Mouse (Mus musculus) cerebellum, adult 8-10 months (tissue): ENCODE measurements around the gene Adgrl3.

Source experiments
- DNase-seq: peaks from one replicate; pipeline ENCODE4 v3.0.0; 2022

Gene Adgrl3

DNA sequence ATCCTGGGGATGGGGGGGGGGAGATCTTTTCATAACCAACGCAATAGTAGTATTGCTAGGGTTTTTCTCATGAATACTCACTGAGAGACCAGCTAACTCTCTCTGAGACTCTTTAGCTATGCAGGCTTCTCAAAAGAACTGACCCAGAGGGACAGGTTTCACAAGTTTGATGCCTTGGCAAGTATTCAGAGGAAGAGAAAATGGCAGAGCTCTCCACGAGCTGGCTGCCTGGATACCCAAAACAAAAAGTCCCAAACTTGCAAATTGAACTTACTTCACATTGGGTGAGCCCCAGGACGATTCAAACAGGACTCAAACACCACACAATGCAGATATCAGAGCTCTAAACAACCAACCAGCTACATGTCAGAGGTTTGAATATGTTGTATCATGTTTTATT lies 563.5 kb downstream of the Adgrl3 start:
- DNase-seq = no peak

DNA sequence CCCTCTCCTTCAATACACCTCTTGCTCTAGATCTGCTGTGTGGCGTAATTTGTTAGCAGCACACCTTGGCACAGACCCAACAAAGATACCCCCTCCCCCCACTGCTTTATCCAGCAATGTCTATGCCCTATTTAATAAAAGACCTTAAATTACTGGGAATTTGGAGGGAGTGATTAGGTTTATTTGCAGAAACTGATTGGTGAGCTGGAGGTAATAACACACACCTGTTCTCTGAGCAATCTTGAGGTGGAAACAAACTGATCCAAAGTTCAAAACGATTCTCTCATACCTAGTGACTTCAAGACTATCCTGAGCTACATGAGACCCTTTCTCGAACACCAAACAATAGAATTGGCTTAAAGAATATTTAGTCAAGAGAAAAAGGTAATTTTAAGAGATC lies 565.0 kb downstream of the Adgrl3 start:
- DNase-seq = no peak

DNA sequence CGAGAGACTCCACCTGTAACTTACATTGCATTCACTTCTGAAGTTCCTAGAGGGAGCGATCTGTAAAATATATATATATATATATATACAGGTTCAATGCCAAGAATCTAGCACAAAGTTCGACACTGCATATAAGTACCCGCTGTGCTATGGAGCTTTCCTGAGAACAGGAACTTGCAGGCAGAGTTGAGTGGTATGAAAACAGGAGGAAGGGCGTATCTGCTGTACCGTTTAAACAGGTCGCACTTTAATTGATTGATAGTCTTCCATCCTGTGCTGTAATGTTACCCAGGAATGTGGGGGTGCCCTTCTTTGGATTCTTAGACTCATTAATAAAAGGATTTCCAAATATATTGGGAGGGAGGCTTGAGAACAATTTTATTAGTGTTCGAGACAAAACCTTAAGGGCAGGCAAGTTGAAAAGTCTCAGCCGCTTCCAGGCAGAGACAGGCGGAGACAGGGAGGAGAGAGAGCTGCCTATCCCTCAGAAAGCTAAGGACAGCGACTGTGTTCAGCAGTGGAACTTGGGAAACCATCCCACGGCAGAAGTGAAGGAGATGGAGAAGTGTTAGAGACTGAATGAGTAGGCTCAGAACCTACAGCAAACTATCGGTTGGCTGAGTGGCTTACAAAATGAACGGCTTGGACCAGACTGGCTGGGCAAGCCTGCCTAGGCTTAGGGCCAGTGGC lies 570.2 kb downstream of the Adgrl3 start:
- no peak for DNase-seq

DNA sequence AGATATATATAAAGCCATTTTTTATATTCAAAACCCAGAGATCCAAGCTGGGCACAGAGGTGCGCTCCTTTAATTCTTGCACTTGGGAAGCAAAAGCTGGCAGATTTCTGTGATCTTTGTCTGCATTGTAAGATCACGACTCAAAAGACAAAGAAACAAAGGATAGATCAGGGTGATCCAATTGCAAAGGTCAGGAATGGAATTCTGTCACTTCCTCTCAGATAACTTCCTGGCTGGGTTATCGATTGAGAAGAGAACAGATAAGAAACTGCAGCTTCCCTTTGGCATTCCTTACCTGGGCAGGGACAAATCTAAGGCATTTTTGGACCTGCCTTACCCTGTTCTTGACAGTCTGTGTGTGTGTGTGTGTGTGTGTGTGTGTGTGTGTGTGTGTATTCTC lies 571.5 kb downstream of the Adgrl3 start:
- no peak for DNase-seq

DNA sequence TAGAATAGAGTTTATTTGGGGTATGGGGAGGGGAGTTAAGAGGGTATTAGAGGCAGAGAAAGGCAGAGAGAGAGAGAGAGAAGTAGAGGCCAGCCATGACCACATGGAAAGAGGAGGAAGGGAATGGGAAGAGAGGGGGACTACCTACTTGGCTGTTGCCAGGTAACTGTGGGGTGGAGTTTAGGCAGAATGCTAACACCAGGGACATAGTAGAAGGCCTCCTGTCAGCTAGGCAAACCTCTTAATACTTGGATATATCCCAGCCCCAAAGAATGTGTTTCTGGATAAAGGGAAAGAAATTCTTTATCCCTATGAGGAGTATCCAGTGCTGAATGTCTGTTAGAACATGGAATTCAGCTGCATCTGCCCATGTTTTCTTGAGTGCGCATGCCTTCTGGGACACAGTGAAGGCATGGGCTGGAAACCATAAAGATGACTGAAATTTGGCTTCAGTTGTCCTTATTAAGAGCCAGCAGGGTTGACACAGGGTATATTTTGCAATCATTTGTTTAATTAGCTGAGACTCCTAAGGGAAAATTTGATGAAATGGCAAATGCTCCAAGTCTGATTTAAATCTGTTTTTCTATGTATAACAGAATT lies 573.6 kb downstream of the Adgrl3 start:
- no peak for DNase-seq

DNA sequence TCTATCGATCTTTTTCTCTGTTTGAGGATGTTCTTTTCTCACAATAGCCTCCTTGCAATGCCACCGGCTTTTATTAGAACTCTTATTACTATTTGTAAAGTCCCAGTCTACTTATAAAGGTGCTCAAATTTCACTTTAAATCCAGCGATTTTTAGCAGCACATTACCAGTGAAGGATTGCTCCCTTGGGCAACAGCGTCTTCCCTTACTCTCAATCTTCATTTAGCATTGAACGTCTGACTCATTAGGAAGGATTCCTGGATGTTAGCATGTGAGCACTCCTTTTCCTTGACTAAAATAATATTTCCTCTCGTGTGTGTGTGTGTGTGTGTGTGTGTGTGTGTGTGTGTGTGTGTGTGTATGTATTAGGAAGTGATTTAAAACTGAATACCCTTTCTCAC lies 578.1 kb downstream of the Adgrl3 start:
- no peak for DNase-seq

DNA sequence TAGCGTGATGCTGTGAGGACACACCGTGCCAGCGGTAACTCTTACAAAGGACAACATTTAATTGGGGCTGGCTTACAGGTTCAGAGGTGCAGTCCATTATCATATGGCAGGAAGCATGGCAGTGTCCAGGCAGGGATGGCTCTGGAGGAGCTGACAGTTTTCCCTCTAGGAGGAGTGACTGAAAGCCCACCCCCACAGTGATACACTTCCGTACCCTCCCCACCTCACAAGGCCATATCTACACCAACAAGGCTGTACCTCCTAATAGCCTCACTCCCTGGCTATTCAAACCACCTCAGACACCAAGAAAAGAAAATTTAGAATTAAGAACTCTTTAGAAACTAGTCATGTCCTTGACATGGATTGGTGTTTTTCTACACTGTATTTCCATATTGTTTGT lies 583.0 kb downstream of the Adgrl3 start:
- no peak for DNase-seq

DNA sequence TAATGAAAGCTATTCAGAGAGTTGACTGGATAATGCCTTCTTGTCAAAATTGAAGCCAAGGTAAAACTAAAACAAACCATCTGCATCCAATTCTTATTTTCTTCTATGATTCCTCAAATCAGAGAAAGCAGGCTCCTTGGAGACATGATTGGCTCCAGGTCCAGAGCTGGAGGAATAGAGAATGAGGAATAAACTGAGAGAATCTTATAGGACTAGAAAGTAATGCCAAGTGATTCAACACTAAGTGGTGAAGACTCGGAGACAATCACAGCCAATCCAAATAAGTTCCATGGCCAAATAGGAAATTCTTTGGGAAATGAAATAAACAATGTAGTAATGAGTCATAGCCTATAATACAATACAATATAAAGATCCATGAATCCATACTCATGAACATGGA lies 585.7 kb downstream of the Adgrl3 start:
- DNase-seq = no peak

DNA sequence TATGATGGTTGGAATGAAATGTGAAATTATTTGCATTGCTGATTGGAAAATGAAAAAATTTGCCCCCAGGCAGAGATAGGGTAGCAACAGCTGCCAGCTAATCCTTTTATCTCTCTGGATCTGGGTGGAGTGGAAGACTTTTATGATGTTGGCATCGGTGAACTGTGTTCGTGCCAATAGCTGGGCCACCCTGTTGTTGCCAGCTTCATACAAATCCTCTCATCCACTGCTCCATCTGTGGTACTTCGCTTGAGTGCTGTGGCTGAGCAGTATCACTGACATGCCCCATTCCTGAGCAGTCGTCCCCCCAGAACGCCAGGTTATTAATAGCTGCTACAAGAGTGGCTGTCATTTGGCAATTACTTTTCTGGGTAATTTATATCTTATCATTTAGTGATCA lies 590.3 kb downstream of the Adgrl3 start:
- peak; percentile 5 for DNase-seq

DNA sequence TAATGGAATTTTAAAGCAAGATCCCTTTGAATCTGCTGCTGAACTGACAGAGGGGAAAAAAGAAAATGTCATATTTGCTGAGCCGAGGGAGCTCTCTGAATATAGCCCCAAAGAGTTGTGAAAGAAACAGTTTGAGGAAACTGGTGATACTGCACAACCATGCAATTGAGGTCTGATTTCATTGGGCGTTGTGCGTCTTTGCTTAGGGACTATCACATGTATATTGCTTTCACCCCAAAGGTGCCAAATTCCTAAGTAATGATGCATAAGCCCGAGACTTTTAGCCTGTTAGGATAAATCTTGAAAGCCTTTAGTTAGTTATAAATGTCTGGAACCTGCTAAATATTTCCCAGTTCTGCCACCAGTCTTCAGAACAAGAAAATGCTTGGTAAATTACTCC lies 594.7 kb downstream of the Adgrl3 start:
- no peak for DNase-seq

DNA sequence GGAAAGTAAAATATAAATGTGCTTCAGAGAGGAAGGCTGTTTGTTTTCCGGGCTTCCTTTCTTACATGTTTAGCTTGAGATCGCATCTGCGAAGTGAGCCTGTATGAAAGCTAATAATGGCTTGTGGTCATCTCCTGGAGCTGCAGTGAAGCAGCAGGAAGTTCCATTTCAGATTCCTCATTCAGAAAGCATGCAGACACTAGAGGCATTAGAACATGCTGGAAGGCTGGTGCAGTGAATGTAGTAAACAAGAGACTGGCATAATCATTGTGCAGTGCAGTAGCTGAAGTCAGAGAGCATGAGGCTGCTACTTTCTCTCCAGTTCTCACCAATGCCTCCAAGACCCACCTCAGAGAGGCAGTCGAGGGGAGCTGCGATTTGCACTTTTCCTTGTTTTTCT lies 601.2 kb downstream of the Adgrl3 start:
- no peak for DNase-seq

DNA sequence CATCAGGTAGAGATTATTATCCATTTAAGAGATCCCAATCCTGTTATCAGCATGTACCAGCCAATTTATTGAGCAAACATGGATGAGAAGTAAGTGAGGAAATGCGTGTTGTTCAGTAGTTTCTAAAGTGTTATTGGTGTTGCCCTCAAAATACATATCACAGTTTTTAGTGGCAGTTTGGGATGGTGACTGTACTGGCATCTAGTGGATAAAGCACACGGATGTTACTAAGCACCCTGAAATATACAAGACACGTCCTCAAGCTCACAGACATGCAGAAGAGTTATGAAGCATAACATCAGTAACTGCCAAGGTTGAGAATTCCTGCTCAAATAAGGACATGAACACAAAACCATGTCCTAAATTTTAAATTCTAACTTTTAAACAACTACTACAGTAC lies 601.8 kb downstream of the Adgrl3 start:
- DNase-seq = no peak

DNA sequence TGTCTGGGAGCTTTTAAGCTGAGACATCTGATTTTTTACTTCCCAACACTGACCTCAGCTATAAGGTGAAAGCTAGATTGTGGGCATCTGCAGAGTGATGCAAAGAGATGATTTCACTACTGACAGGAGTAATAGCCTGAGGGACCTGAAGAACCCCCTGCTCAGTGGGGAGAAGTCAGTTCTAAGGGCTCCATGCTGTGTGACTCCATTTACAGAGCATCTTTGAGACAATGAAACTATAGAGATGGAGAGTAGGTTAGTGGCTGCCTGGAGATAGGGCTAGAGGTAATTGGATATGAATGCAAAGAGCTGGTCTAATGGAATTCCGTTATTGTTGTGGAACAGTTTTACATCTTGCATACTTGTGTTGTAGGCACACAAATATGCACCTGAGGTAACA lies 603.9 kb downstream of the Adgrl3 start:
- no peak for DNase-seq

DNA sequence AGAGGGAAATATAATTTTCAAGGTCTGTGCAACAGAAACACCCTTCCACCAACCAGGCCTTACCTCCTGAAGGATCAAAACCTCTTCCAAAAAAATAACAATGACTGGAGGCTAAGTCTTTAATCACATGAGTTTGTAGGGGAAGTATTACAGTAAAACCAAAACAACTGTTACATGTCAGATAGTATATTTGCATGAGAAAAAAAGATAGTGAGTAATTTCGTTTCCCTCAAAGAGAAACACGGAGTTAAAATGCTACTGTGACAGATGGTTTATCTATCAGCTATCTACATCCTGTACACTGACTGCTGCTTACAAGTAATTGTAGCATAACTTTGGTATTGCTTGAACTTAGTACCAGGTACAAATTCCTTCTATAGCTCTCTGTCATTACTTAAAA lies 616.2 kb downstream of the Adgrl3 start:
- no peak for DNase-seq

DNA sequence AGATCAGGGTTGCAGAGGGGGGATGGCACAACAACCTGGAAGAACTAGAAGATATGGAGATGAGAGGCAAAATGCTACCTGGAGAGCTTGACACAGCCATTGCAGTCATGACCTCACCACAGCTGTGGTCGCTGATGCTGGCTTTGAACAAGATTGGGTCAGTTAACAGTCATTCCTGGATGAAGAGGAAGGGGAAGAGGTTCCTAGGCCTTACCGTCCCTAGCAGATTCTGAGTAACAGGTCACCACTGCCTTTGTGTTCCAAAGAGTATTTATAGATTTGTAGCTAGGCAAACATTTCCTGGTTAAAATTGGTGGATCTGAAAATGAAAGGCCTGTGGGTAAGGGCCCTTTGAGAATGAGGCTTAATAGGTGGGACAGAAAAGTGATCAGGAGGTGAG lies 618.5 kb downstream of the Adgrl3 start:
- no peak for DNase-seq

DNA sequence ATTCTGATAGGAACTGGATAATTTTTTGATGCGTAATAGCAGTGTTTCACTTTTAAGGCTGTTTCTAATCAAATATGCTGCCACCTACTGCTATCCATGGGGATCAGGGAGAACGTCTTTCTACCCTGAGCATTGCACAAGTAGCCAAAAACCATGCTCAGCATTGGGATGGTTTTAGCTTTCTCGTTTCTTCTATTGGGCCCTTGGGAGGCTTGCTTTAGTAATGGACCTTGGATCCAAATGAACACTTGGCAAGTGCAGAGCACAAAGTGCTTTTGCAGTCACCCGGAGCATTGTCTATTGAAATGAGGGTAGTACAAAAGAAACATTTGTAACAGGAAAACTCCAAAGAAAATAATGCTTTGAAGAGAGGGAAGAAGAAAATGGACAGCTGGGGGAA lies 620.2 kb downstream of the Adgrl3 start:
- no peak for DNase-seq

DNA sequence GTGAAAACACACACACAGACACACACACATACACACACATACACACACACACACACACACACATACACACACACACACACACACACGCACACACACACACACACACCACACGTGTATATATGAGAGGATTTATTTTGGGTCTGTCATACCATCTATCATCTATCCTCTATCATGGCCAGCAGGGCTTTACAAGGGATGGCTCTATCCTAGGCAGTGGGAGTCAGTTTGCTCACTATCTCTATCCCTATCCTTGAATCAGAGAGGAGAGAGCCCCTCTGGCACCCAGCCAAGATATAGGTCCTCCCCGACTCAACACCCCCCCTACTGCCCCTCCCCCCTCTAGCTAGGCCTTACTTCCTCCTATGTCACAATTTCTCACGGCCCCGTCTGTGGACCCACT lies 625.6 kb downstream of the Adgrl3 start:
- DNase-seq = no peak

DNA sequence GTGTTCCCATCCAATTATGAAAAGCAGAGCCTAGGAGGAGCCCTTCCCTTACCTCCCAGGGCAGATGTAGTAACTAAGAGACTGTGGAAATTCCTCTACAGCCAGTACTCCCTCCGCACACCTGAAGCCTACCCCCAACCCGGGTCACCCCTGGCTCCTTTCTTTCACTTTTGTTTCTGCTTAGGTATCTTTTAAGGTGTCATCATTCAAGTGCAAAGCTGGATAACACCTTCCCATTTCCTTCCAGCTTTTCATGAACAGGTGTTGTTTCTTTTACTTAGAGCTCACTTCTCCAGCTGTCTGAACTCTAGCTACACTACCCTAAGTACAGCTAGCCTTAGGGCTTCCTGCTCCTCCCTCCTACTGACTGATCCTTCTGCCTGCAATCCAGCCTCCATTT lies 634.0 kb downstream of the Adgrl3 start:
- no peak for DNase-seq

DNA sequence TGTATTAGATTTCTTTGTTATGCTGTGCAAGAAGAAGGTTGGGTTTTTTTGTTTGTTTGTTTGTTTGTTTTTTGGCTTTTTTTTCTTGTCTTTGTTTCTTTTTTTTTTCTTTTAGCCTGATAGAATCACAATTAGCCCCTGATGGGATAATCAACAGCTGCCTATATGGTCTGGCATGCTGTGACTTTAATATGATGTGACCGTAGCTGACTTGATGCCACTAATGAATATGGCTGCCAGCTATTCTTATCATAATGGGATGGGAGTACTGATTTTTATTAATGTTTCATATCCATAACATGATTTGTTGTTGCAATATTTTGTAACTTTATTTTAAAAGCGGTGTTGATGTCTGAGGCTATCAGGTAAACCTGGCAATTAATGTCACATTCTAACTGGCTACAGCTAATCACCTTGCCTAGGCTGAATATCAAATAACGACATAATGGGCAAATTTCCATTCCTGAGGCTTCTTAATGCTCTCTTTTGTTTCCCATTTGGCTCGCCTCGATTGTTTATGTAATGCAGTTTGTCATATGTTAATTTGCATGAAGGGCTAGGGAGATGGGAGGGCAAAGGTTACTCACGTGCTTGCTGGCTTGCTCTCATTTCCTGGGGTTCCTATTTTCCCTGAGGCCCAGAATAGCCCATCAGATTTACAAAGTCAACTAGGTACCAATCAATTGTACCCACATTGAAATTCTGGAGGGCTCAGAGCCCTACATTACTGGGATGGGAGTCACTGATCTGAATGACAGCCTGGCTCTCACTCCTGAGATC lies 641.9 kb downstream of the Adgrl3 start:
- no peak for DNase-seq

DNA sequence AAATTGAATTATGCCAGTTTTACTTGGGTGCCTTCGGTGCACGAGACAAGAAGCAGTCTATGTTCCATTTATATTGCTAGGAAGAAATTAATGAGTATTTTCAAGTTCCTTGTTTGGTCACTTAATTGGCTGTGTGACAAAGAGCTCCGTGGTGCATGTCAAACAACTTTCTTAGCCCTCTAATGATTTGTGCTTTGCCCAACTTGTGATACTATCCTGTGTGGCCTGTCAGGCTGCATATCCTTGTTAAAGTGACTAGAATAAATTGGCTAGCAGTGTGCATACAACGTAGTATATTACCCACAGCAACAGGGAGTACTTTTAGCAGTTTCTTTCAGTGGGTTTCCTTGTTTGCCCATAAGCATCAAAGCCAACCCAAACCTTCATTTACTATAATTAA lies 651.1 kb downstream of the Adgrl3 start:
- DNase-seq = no peak

DNA sequence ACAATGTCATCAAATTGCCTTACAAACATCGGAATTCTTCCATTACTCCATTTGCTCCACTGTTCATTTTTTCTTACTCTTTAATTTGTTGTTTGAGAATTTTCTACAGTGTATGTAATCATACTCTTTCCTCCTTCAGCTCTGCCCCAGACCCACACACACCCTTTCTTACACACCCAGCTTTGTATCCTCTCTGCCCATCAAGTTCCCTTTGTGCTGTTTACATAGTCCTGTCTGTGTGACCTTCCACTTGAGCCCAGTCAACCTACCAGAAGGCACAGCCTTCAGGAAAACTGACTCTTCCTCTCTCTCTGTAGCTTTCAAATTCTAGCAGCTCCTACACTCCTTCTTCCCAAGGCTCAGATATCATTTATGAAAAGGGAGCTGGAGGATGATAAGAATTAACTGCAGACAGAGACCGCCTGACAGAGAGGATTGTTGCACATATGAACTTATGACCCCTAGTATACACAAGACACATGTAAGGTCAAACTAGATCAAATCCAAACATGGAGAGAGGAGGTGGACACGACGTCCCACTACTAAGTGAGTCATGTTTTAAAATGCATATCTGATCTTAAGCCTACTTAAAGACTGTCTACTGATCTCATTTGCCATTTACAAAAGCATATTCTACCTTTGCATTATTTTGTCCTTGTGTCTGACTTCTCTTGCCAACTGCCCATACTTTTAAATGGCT lies 654.5 kb downstream of the Adgrl3 start:
- DNase-seq = no peak

DNA sequence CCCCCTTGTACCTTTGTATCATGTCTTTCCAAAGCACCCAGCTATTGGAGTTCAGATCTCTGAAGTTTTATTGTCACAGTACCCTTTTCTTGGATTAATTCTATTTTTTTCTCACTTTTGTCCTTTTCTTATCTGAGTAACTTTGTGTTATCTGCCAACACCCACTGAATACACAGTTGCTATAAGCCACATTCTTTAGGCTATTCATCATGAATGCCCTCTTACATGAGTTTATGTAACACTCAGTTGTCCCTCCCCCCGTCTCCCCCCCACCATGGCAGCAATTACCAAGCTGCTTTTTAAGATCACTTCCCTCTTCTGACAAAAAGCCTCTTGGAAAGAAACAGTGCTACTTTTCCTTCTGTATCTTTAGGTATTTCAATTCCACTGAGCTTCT lies 655.0 kb downstream of the Adgrl3 start:
- no peak for DNase-seq

DNA sequence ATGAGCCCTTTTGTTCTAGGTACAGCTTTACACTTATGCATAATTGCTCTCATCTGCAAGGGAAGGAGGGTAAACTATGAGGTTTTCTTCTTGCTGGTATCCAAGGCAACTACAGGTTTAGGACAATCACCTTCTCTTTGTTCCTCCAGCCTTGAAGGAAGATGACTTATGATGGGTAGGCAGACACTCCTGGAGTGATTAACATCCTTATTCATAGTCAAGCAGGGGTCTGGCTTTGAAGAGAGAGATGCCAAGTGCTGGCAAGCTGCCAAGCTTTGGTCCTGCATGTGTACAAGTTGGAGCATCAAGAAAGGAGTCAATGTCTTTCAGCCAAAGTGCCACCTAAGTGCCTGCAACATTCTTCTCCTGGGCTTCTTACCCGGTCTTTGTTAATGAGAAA lies 657.0 kb downstream of the Adgrl3 start:
- no peak for DNase-seq

DNA sequence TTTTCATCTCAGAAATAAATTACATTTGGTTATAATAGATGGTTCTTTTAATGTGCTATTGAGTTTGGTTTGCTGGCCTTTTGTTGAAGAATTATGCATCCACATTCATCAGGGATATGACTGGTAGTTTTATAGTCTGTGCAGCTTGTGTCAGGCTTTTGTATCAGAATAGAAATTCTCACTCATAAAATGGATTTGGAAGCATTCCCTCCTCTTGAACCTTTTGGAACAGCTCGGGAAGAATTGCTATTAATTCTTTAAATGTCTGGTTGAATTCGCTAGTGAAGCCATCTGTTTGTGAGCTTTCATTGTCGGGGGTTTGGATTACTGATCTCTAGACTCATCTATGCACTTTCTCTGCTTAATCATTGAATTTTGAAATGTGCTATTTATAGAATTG lies 666.3 kb downstream of the Adgrl3 start:
- no peak for DNase-seq
